Mouse (Mus musculus) olfactory bulb, adult 2 months (tissue): ENCODE results near the gene Bsnd.

Source experiments
- CTCF ChIP-seq: fragments of 200-500 bp; IDR thresholded peaks from 2 replicates; pipeline ENCODE4 v1.5.1; 2012; ENCODE audit warnings: low read depth, mild to moderate bottlenecking, low read length, moderate library complexity; ENCODE audit not compliant: insufficient read depth
- POLR2A ChIP-seq: fragments of 200-500 bp; IDR thresholded peaks from 2 replicates; pipeline ENCODE4 v1.6.1; 2012; ENCODE audit warnings: mild to moderate bottlenecking, low read depth, low read length, moderate library complexity; ENCODE audit not compliant: insufficient read depth

DNA sequence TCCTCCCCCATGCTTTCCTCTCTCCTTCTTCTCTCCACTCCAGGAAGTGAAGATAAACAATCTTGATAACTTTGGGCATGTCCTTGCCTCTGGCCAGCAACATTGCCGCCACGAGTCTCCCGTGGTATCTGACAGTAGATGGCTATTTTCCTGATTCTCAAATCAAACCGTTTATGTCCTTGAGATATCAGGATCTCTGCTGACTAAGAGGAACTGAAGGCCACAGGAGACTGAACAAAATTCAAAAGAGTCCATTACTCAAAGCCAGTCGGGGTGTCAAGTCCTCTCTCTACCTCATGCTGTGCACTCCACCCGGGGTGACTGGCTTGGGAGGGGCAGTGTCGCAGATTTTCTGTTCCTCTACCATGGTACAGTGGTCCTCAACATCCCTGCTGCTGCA is 42.2 kb upstream of the Bsnd start:
- TF ChIP-seq CTCF (no peak), POLR2A (no peak)
